Mouse (Mus musculus) MEL (cell line): Measurements from ENCODE around the gene Tgm4. TPM values are rescaled to one million over a fixed set of nuclear protein-coding genes. Genes with fewer than 3 reads are reported as not detected.

Source experiments
- DNase-seq: peaks from one replicate; pipeline ENCODE4 v3.0.0; 2011; ENCODE audit warnings: low read depth, low spot score
- H3K27ac ChIP-seq: 2 replicates; pipeline ENCODE4 v1.5.1; 2012; ENCODE audit warnings: low read depth, mild to moderate bottlenecking, control low read depth, low read length, moderate library complexity; ENCODE audit not compliant: control insufficient read depth
- H3K27me3 ChIP-seq, 2 experiments: fragments of 150-350 bp in 1 of 2; sonication (generic) in 1 of 2; 2 replicates each; pipeline ENCODE4 v1.6.1; 2012; ENCODE audit warnings: low read length in 2 of 2, mild to moderate bottlenecking in 2 of 2, improper control_type of control experiment in 1 of 2, moderate library complexity in 1 of 2; ENCODE audit not compliant: insufficient read depth in 2 of 2, control insufficient read depth in 1 of 2
- H3K36me3 ChIP-seq, 2 experiments: 2 replicates each; pipeline ENCODE4 v1.6.1; 2012 to 2014; ENCODE audit warnings: low read length in 2 of 2, improper control_type of control experiment in 1 of 2, inconsistent platforms in 1 of 2, mild to moderate bottlenecking in 1 of 2; ENCODE audit not compliant: insufficient read depth in 2 of 2, control insufficient read depth in 1 of 2
- H3K4me1 ChIP-seq, 2 experiments: fragments of 150-350 bp in 1 of 2; sonication (generic) in 1 of 2; 2 replicates each; pipeline ENCODE4 v1.6.1; 2012; ENCODE audit warnings: low read length in 2 of 2, improper control_type of control experiment in 1 of 2, mild to moderate bottlenecking in 1 of 2; ENCODE audit not compliant: insufficient read depth in 2 of 2, control insufficient read depth in 1 of 2
- H3K4me3 ChIP-seq, 2 experiments: fragments of 150-350 bp in 1 of 2; sonication (generic) in 1 of 2; 2 replicates each; pipeline ENCODE4 v1.5.1; 2012; ENCODE audit warnings: low read depth in 2 of 2, low read length in 2 of 2, mild to moderate bottlenecking in 2 of 2, moderate library complexity in 2 of 2, control low read depth in 1 of 2, improper control_type of control experiment in 1 of 2; ENCODE audit not compliant: control insufficient read depth in 1 of 2, insufficient read depth in 1 of 2
- H3K79me2 ChIP-seq: 2 replicates; pipeline ENCODE4 v1.6.1; 2012; ENCODE audit warnings: mild to moderate bottlenecking, low read length, moderate library complexity; ENCODE audit not compliant: control insufficient read depth, poor library complexity, insufficient read depth
- H3K9ac ChIP-seq: 2 replicates; pipeline ENCODE4 v1.6.1; 2012; ENCODE audit warnings: low read depth, mild to moderate bottlenecking, control low read depth, low read length, moderate library complexity; ENCODE audit not compliant: control insufficient read depth, poor library complexity, severe bottlenecking
- H3K9me3 ChIP-seq: fragments of 150-350 bp; sonication (generic); replicated peaks from 2 replicates; pipeline ENCODE4 v1.6.1; 2012; ENCODE audit warnings: mild to moderate bottlenecking, low read length, improper control_type of control experiment, moderate library complexity; ENCODE audit not compliant: insufficient read depth
- BHLHE40 ChIP-seq: IDR thresholded peaks from 2 replicates; pipeline ENCODE4 v1.6.1; 2012; ENCODE audit warnings: low read depth, mild to moderate bottlenecking, inconsistent platforms, low read length, improper control_type of control experiment, borderline replicate concordance
- CHD1 ChIP-seq: IDR thresholded peaks from 2 replicates; pipeline ENCODE4 v1.6.1; 2012; ENCODE audit warnings: low read depth, mild to moderate bottlenecking, inconsistent platforms, low read length, improper control_type of control experiment
- ELF1 ChIP-seq: IDR thresholded peaks from 2 replicates; pipeline ENCODE4 v1.6.1; 2014; ENCODE audit warnings: low read depth, mild to moderate bottlenecking, inconsistent platforms, low read length, improper control_type of control experiment, moderate library complexity
- EP300 ChIP-seq, 2 experiments: IDR thresholded peaks; 2 replicates each; pipeline ENCODE4 v1.6.1; 2011; ENCODE audit warnings: improper control_type of control experiment in 2 of 2, low read length in 2 of 2, low read depth in 1 of 2, mild to moderate bottlenecking in 1 of 2
- GABPA ChIP-seq: IDR thresholded peaks from 2 replicates; pipeline ENCODE4 v1.6.1; 2012; ENCODE audit warnings: low read depth, mild to moderate bottlenecking, inconsistent platforms, low read length, improper control_type of control experiment, moderate library complexity
- JUND ChIP-seq: IDR thresholded peaks from 2 replicates; pipeline ENCODE4 v1.6.1; 2011; ENCODE audit warnings: low read depth, mild to moderate bottlenecking, improper control_type of control experiment, low read length
- KAT2A ChIP-seq: conservative IDR thresholded peaks from 2 replicates; pipeline ENCODE4 v1.6.1; 2012; ENCODE audit warnings: low read depth, low read length, improper control_type of control experiment, inconsistent platforms
- MAFK ChIP-seq: IDR thresholded peaks from 2 replicates; pipeline ENCODE4 v1.6.1; 2011; ENCODE audit warnings: low read depth, mild to moderate bottlenecking, low read length, improper control_type of control experiment, borderline replicate concordance
- MEF2A ChIP-seq: IDR thresholded peaks from 2 replicates; pipeline ENCODE4 v1.6.1; 2014; ENCODE audit warnings: low read depth, mild to moderate bottlenecking, inconsistent platforms, low read length, improper control_type of control experiment; ENCODE audit not compliant: poor library complexity, insufficient replicate concordance, severe bottlenecking; ENCODE audit errors: extremely low read depth
- MXI1 ChIP-seq: IDR thresholded peaks from 2 replicates; pipeline ENCODE4 v1.6.1; 2011; ENCODE audit warnings: mild to moderate bottlenecking, low read depth, low read length, improper control_type of control experiment
- MYB ChIP-seq: IDR thresholded peaks from 2 replicates; pipeline ENCODE4 v1.6.1; 2011; ENCODE audit warnings: mild to moderate bottlenecking, low read depth, low read length, improper control_type of control experiment
- NELFE ChIP-seq: IDR thresholded peaks from 2 replicates; pipeline ENCODE4 v1.6.1; 2011; ENCODE audit warnings: low read depth, low read length, improper control_type of control experiment
- NRF1 ChIP-seq: IDR thresholded peaks from 2 replicates; pipeline ENCODE4 v1.6.1; 2014; ENCODE audit warnings: low read depth, mild to moderate bottlenecking, inconsistent platforms, low read length, improper control_type of control experiment, moderate library complexity; ENCODE audit not compliant: poor library complexity, insufficient read depth, severe bottlenecking
- RAD21 ChIP-seq: IDR thresholded peaks from 2 replicates; pipeline ENCODE4 v1.6.1; 2011; ENCODE audit warnings: mild to moderate bottlenecking, low read depth, low read length, improper control_type of control experiment
- RCOR1 ChIP-seq: IDR thresholded peaks from 2 replicates; pipeline ENCODE4 v1.6.1; 2012; ENCODE audit warnings: low read depth, mild to moderate bottlenecking, inconsistent platforms, low read length, improper control_type of control experiment
- SMC3 ChIP-seq: IDR thresholded peaks from 2 replicates; pipeline ENCODE4 v1.6.1; 2011; ENCODE audit warnings: low read depth, low read length, improper control_type of control experiment
- TAL1 ChIP-seq: IDR thresholded peaks from 2 replicates; pipeline ENCODE4 v1.6.1; 2012; ENCODE audit warnings: mild to moderate bottlenecking, inconsistent platforms, low read length, moderate library complexity, mixed read lengths
- TBP ChIP-seq: IDR thresholded peaks from 2 replicates; pipeline ENCODE4 v1.8.0; 2011; ENCODE audit warnings: low read depth, low read length, improper control_type of control experiment
- TCF12 ChIP-seq: IDR thresholded peaks from 2 replicates; pipeline ENCODE4 v1.6.1; 2014; ENCODE audit warnings: low read depth, mild to moderate bottlenecking, inconsistent platforms, low read length, improper control_type of control experiment, moderate library complexity
- USF1 ChIP-seq: IDR thresholded peaks from 2 replicates; pipeline ENCODE4 v1.6.1; 2014; ENCODE audit warnings: low read depth, mild to moderate bottlenecking, inconsistent platforms, low read length, improper control_type of control experiment, moderate library complexity
- USF2 ChIP-seq, 2 experiments: IDR thresholded peaks; 2 replicates each; pipeline ENCODE4 v1.6.1; 2011 to 2012; ENCODE audit warnings: improper control_type of control experiment in 2 of 2, low read length in 2 of 2, borderline replicate concordance in 1 of 2, inconsistent platforms in 1 of 2, low read depth in 1 of 2, mild to moderate bottlenecking in 1 of 2; ENCODE audit not compliant: insufficient read depth in 1 of 2
- ZKSCAN1 ChIP-seq: IDR thresholded peaks from 2 replicates; pipeline ENCODE4 v1.6.1; 2012; ENCODE audit warnings: low read depth, mild to moderate bottlenecking, inconsistent platforms, low read length, improper control_type of control experiment, moderate library complexity
- ZMIZ1 ChIP-seq: IDR thresholded peaks from 2 replicates; pipeline ENCODE4 v1.6.1; 2012; ENCODE audit warnings: low read depth, mild to moderate bottlenecking, inconsistent platforms, low read length, improper control_type of control experiment, moderate library complexity
- ZNF384 ChIP-seq: IDR thresholded peaks from 2 replicates; pipeline ENCODE4 v1.6.1; 2012; ENCODE audit warnings: low read depth, mild to moderate bottlenecking, inconsistent platforms, low read length, improper control_type of control experiment
- polyA plus RNA-seq, 2 experiments: library from polyadenylated mRNA; stranded (reverse) in 1 of 2; unstranded in 1 of 2; fragments of >175 nt in 1 of 2; fragments of >200 nt in 1 of 2; gene quantifications; 2 replicates each; pipeline versions ENCODE4 v1.2.1 to v1.2.4; 2012; ENCODE audit warnings: low replicate concordance in 2 of 2, low read depth in 1 of 2; ENCODE audit not compliant: insufficient read length in 2 of 2, insufficient read depth in 1 of 2, missing spikeins in 1 of 2
- total RNA-seq: library from RNA; depleted of rRNA; stranded (reverse); fragments of 300-350 nt; gene quantifications from 2 replicates; pipeline ENCODE4 v1.2.3, GENCODE M21; 2012

Tgm4 gene
- total and polyA plus RNA-seq, 3 experiments: 0.42 to 0.96 TPM; not detected in 1

GRCm38 (mm10) chr9:123080796-123081195, 46.3 kb downstream of the Tgm4 start:
- H3K36me3 ChIP-seq: peaks cover 0 to 11% of the 10 kb centered on the region in 2 experiments; a peak in 2 of 4 replicates
- no peak for DNase-seq
- TF ChIP-seq SMC3: no peak
- TF ChIP-seq GABPA: no peak
- TF ChIP-seq USF1: no peak
- no peak for TF ChIP-seq TAL1
- no peak for TF ChIP-seq NRF1
- no peak for TF ChIP-seq MEF2A
- TF ChIP-seq BHLHE40: no peak
- TF ChIP-seq RAD21: no peak
- no peak for TF ChIP-seq MXI1
- TF ChIP-seq RCOR1: no peak
- no peak for TF ChIP-seq ZKSCAN1
- no peak for TF ChIP-seq USF2 (IDR thresholded peaks at IDR 0.05; ENCODE audit: borderline replicate concordance in 1 of 2, insufficient read depth in 1 of 2, low read depth in 1 of 2, low read length in 2 of 2)
- TF ChIP-seq ELF1: no peak
- TF ChIP-seq ZNF384: no peak
- no peak for TF ChIP-seq ZMIZ1
- no peak for TF ChIP-seq EP300 (IDR thresholded peaks at IDR 0.05; ENCODE audit: low read depth in 1 of 2, low read length in 2 of 2)
- TF ChIP-seq TCF12: no peak
- no peak for TF ChIP-seq JUND
- no peak for TF ChIP-seq MYB

GRCm38 (mm10) chr9:123085373-123085772, 50.8 kb downstream of the Tgm4 start:
- no peak for DNase-seq
- H3K4me1 ChIP-seq: peaks cover 0 to 3% of the 10 kb centered on the region in 2 experiments; a peak in 1 of 4 replicates

More at GRCm38 (mm10) chr9:123080796-123081195, 46.3 kb downstream of the Tgm4 start:
- H3K4me3 ChIP-seq: no peak overlapping the region
- H3K79me2 ChIP-seq: no peaks in the 10 kb centered on the region
- no peak overlapping the region for H3K9ac ChIP-seq
- no peaks in the 10 kb centered on the region for H3K27me3 ChIP-seq
- H3K4me1 ChIP-seq: no peaks in the 10 kb centered on the region
- H3K9me3 ChIP-seq: no peaks in the 10 kb centered on the region
- no peak overlapping the region for H3K27ac ChIP-seq

More at GRCm38 (mm10) chr9:123085373-123085772, 50.8 kb downstream of the Tgm4 start:
- Histone ChIP-seq H3K9me3 (no peaks in the 10 kb centered on the region), H3K9ac (no peak overlapping the region), H3K27me3 (no peaks in the 10 kb centered on the region), H3K36me3 (peaks cover 4 to 22% of the 10 kb centered on the region in 2 experiments; a peak in 3 of 4 replicates), H3K79me2 (no peaks in the 10 kb centered on the region), H3K27ac (no peak overlapping the region), H3K4me3 (no peak overlapping the region)
- TF ChIP-seq TBP (no peak), USF2 (IDR thresholded peaks at IDR 0.05; ENCODE audit: borderline replicate concordance in 1 of 2, insufficient read depth in 1 of 2, low read depth in 1 of 2, low read length in 2 of 2) (no peak), RAD21 (no peak), NELFE (no peak), MAFK (no peak), MEF2A (no peak), KAT2A (no peak), CHD1 (no peak), TCF12 (no peak), JUND (no peak), SMC3 (no peak), EP300 (IDR thresholded peaks at IDR 0.05; ENCODE audit: low read depth in 1 of 2, low read length in 2 of 2) (no peak), BHLHE40 (no peak), MYB (no peak)
